Mouse (Mus musculus) ES-Bruce4 (cell line): ENCODE data around the gene Gm16253. TPM values are rescaled to one million over a fixed set of nuclear protein-coding genes. Genes with fewer than 3 reads are reported as not detected.

Experiments used
- H3K27ac ChIP-seq: 2 replicates; pipeline ENCODE4 v1.5.1; 2012; ENCODE audit warnings: low read length, inconsistent platforms; ENCODE audit not compliant: insufficient read depth
- H3K27me3 ChIP-seq: 2 replicates; pipeline ENCODE4 v1.6.1; 2012; ENCODE audit warnings: mild to moderate bottlenecking, low read length, inconsistent platforms; ENCODE audit not compliant: control insufficient read depth, poor library complexity, insufficient read depth, severe bottlenecking
- H3K36me3 ChIP-seq: 2 replicates; pipeline ENCODE4 v1.6.1; 2012; ENCODE audit warnings: inconsistent platforms, mild to moderate bottlenecking, low read length, moderate library complexity; ENCODE audit not compliant: control insufficient read depth, poor library complexity, insufficient read depth, severe bottlenecking
- H3K4me1 ChIP-seq: one replicate; pipeline ENCODE4 v1.8.1; 2011; ENCODE audit warnings: low read length; ENCODE audit not compliant: control insufficient read depth, insufficient read depth
- H3K4me3 ChIP-seq: 2 replicates; pipeline ENCODE4 v1.5.1; 2011; ENCODE audit warnings: low read depth, mild to moderate bottlenecking, low read length
- H3K9ac ChIP-seq: 2 replicates; pipeline ENCODE4 v1.6.1; 2012; ENCODE audit warnings: low read depth, mild to moderate bottlenecking, inconsistent platforms; ENCODE audit not compliant: poor library complexity, severe bottlenecking
- H3K9me3 ChIP-seq: replicated peaks from 2 replicates; pipeline ENCODE4 v1.6.1; 2012; ENCODE audit warnings: mild to moderate bottlenecking, low read length, inconsistent platforms; ENCODE audit not compliant: control insufficient read depth, poor library complexity, insufficient read depth, severe bottlenecking
- CTCF ChIP-seq: IDR thresholded peaks from one replicate; pipeline ENCODE4 v1.8.1; 2011; ENCODE audit warnings: low read depth, low read length
- EP300 ChIP-seq: IDR thresholded peaks from 2 replicates; pipeline ENCODE4 v1.6.1; 2011; ENCODE audit warnings: low read depth, low read length; ENCODE audit not compliant: insufficient read depth
- POLR2A ChIP-seq: IDR thresholded peaks from one replicate; pipeline ENCODE4 v1.8.1; 2011; ENCODE audit warnings: low read length; ENCODE audit not compliant: insufficient read depth
- polyA plus RNA-seq: library from polyadenylated mRNA; stranded (reverse); fragments of >200 nt; gene quantifications from 2 replicates; pipeline ENCODE4 v1.2.4, GENCODE M21; 2011; ENCODE audit warnings: low read depth; ENCODE audit not compliant: missing spikeins, insufficient read depth, insufficient read length

Gm16253 gene
- polyA plus RNA-seq, 1 experiment: 1.1 TPM

DNA sequence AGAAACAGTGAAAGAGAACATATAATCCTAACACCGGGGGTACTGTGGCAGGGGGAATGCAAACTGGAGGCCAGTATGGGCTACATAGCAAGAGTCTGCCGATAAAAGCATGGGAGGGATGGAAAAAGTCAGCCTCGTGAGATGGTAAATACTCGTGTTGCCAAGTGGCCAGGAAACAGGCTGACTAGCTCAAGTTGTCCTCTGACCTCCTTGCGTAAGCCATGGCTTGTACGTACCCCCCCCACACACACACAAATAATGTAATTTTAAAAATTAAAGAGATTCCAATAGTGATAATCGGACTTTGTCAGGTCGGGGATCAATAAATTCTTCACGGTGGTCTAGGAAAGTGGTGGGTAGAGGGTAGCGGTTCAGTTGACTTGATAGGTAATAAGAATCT lies 16.6 kb downstream of the Gm16253 start:
- no peaks in the 10 kb centered on the region for H3K9me3 ChIP-seq
- peak overlapping the region; percentile 97 for H3K4me3 ChIP-seq
- peak overlapping the region; percentile 56 for H3K9ac ChIP-seq
- no peak for TF ChIP-seq POLR2A
- no peak for TF ChIP-seq EP300
- TF ChIP-seq CTCF: no peak
- H3K4me1 ChIP-seq: peaks cover 2% of the 10 kb centered on the region
- H3K36me3 ChIP-seq: no peaks in the 10 kb centered on the region
- peak overlapping the region; percentile 35 for H3K27ac ChIP-seq
- H3K27me3 ChIP-seq: no peaks in the 10 kb centered on the region

DNA sequence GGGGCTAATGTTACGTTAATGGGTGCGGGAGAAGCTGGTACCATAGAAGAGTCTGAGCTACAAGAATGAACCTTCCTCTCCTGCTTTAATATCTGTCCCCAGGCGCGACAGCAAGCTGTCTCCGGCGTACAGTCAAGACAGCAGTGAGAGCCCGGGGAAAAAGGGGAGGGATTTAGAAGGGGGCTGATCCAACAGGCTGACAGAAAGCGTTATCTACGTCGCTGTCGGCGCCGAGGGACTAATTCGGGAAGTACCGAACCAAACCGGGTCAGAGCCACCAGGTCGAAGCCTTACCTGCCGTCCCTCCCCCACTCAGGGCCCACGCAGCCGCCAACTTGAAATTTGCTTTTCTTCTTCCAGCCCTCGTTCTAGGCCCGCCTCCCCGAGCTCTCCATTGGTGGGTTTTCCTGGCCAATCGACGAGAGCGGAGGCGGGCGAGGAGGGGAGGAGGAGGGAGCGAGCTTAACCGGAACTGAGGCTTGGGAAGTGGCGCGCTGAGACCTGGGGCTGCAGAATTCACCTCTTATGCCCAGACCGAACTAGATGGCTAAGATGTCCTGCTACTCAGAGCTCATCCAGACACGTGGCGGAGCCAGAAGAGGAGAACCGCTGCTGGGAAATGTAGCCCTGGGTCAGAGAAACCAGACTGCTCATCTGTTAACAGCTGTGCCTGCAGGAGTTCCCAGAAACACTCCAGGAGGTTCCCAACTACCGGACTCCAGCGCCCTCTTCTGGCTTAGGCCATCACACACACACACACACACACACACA lies 17.2 kb downstream of the Gm16253 start, which contains the start of gene Polr3gl:
Gene Polr3gl (minus strand): TSS at position 392 of the 771 bp plus-strand sequence.
- TF ChIP-seq CTCF (peak; percentile 29), POLR2A (peak; percentile 36), EP300 (peak; percentile 58; the same call in 1 of the 2 replicates)
- H3K27ac ChIP-seq: peak within 1 kb of the TSS; percentile 35

DNA sequence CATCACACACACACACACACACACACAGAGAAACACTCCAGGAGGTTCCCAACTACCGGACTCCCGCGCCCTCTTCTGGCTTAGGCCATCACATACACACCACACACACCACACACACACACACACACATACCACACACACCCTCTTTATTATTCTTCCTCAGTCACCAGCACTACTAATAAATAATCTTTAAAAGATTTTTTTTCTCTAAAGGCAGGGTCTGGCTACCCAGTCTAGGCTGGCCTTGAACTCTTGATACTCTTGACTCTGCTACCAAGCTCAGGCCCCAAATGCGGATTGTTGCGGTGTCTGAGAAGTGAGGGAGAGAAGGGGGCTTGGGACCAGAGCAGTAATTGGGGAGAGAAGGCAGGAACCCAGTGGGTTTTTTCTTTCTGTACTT lies 18.1 kb downstream of the Gm16253 start:
- Histone ChIP-seq H3K4me3 (no peak overlapping the region), H3K9me3 (no peaks in the 10 kb centered on the region), H3K36me3 (no peaks in the 10 kb centered on the region), H3K4me1 (peaks cover 2% of the 10 kb centered on the region), H3K27ac (no peak overlapping the region), H3K27me3 (no peaks in the 10 kb centered on the region), H3K9ac (no peak overlapping the region)
- TF ChIP-seq EP300: no peak
- no peak for TF ChIP-seq CTCF
- no peak for TF ChIP-seq POLR2A

More for the DNA sequence above, 17.2 kb downstream of the Gm16253 start, which contains the start of gene Polr3gl:
- peak within 1 kb of the TSS; percentile 97 for H3K4me3 ChIP-seq
- no peaks in the 10 kb centered on the region for H3K27me3 ChIP-seq
- peak within 1 kb of the TSS; percentile 56 for H3K9ac ChIP-seq
- H3K9me3 ChIP-seq: no peaks in the 10 kb centered on the region
- peaks cover 2% of the 10 kb centered on the region for H3K4me1 ChIP-seq
- H3K36me3 ChIP-seq: no peaks in the 10 kb centered on the region

DNA sequence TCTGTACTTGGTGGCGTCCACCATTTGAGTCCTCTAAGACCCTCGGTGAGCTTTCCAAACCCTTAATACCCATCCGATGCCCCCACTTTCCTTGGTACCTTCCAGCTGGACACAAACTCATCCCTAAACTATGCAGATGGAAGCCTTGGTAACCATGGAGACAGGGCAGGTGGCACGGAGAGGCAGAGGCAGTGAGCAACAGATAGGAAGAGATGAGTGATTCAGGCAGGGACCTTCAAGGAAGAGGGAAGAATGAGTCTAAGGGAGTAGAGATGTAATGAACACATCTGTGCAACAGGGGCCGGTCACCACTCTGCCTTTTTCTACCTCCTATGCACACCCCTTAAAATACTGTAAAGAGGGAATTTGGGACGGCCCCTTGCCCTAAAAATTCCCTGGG lies 18.9 kb downstream of the Gm16253 start:
- peaks cover 1% of the 10 kb centered on the region for H3K4me1 ChIP-seq
- no peak overlapping the region for H3K4me3 ChIP-seq
- no peak overlapping the region for H3K27ac ChIP-seq
- no peak overlapping the region for H3K9ac ChIP-seq
- no peaks in the 10 kb centered on the region for H3K36me3 ChIP-seq
- H3K9me3 ChIP-seq: no peaks in the 10 kb centered on the region
- no peaks in the 10 kb centered on the region for H3K27me3 ChIP-seq
- no peak for TF ChIP-seq CTCF
- TF ChIP-seq EP300: no peak
- TF ChIP-seq POLR2A: no peak

DNA sequence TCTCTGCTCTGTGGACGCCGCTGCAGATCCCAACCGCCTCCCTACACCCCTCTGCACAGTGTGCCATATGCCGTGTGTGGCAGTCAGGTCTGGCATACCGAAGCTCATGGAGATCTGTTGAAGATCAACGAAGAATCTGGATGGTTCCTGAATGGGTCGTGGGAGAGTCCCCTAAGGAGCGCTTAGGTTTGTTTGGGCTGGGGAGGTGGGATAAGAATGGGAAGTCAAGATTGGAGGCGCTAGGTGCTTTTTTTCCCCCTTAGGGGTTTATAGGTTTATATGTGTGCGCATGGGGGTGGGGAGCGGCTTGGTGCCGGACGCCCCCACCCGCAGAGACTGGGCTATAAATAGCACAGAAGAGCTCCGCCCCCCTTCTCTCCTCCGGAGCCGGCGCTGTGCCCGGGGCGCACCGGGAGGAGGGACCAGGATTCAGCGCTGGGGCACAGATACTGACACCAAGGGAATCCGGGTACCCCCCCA lies 19.5 kb downstream of the Gm16253 start, which contains the start of gene Ankrd34a:
Gene Ankrd34a (plus strand): TSS at position 409 of the 480 bp plus-strand sequence.
- Histone ChIP-seq H3K9me3 (no peaks in the 10 kb centered on the region), H3K27ac (no peak within 1 kb of the TSS), H3K27me3 (no peaks in the 10 kb centered on the region), H3K9ac (peak within 1 kb of the TSS; percentile 19), H3K4me1 (no peaks in the 10 kb centered on the region), H3K36me3 (no peaks in the 10 kb centered on the region), H3K4me3 (peak within 1 kb of the TSS; percentile 56)
- no peak for TF ChIP-seq POLR2A
- TF ChIP-seq EP300: no peak
- no peak for TF ChIP-seq CTCF

DNA sequence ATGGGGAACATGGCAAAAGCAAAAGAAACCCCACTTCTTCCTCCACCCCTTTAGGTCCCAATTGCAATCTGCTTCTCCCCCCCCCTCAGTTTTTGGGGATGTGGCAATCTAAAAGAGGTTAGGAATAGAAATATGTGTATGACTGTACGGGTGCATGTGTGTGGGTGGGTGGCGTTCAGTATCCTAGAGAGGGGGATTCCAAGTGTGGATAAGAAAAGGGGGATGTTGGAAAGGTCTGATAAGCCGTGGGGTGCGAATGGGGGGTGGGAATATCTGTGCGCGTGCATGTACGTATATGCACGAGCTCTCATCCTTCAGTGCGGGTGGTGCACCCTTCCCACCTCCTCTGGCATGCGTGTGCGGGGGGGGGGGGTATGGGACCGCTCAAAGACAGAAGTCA lies 20.1 kb downstream of the Gm16253 start:
- Histone ChIP-seq H3K4me3 (peak overlapping the region; percentile 56), H3K27me3 (no peaks in the 10 kb centered on the region), H3K9me3 (no peaks in the 10 kb centered on the region), H3K9ac (peak overlapping the region; percentile 19), H3K36me3 (no peaks in the 10 kb centered on the region), H3K27ac (no peak overlapping the region), H3K4me1 (no peaks in the 10 kb centered on the region)
- TF ChIP-seq POLR2A: no peak
- TF ChIP-seq CTCF: no peak
- TF ChIP-seq EP300: no peak
